Mouse (Mus musculus) spleen, postnatal 4 days (tissue): ENCODE measurements around the gene Gm21863.
"Not testable (repeated sequence)": the region's sequence is repeated elsewhere in the genome, so short reads cannot be mapped to it uniquely, and the experiment has no call there.

Experiments used
- DNase-seq, 2 experiments: peaks; one replicate each; pipeline ENCODE4 v3.0.0; 2022; ENCODE audit warnings: low spot score in 2 of 2

Gm21863 gene

GRCm38 (mm10) chr12:19953869-19954555, at the start of gene Gm21863:
Gene Gm21863 (plus strand): TSS chr12:19954505.
- DNase-seq: not testable (repeated sequence)

DNA sequence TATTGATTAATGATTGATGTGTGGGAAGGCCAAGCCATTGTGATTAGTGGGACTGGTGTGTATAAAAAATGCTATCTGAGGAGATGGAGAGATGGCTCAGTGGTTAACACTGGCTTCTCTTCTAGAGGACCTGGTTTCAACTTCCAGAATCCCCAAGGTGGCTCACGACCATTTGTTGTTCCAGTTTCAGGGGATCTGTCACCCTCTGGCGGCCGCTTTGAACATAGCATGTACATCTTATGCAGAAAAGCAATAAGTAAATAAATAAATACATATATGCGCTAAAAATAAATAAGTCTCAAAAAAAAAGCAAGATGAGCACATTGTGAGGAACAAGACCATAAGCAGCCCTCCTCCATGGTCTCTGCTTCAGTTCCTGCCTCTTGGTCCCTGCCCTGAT, 26.3 kb upstream of the Gm21863 start:
- not testable (repeated sequence) for DNase-seq
